Mouse (Mus musculus): ENCODE data around the gene Ppp2r5b. TPM values are rescaled to one million over a fixed set of nuclear protein-coding genes. Genes with fewer than 3 reads are reported as not detected.
A peak's percentile ranks its signal among the peaks of the same experiment; 100 is the strongest.

Gene Ppp2r5b
- polyA plus RNA-seq, 1 experiment from 2014 or later: 41.4 TPM

GRCm38 (mm10) chr19:6278439-6279073 is 42.9 kb upstream of the Ppp2r5b start:
- peaks cover 2% of the 10 kb centered on the region; the same call in 1 of the 2 replicates for H3K36me3 ChIP-seq (ENCODE audit: control insufficient read depth, insufficient read depth, low read length)
- H3K27me3 ChIP-seq (ENCODE audit: control insufficient read depth, insufficient read depth, low read length): no peaks in the 10 kb centered on the region
- DNase-seq (ENCODE audit: low spot score): no peak
- peak overlapping the region; percentile 86 for H3K4me3 ChIP-seq (ENCODE audit: low read depth, low read length)
- H3K4me2 ChIP-seq (ENCODE audit: low read depth, low read length, severe bottlenecking): peak overlapping the region; percentile 95
- no peak for ATAC-seq (replicated peaks; ENCODE audit: low FRiP score)
- peak overlapping the region; percentile 81 for H3K9ac ChIP-seq (ENCODE audit: low read length)
- H3K27ac ChIP-seq (ENCODE audit: low read depth, low read length): no peak overlapping the region
- WGBS: 39% methylated on average over 6 of the region's 6 CpGs
- H3K4me1 ChIP-seq (replicated peaks; ENCODE audit: control insufficient read depth, insufficient read depth, low read length): peaks cover 18% of the 10 kb centered on the region
- no peaks in the 10 kb centered on the region for H3K9me3 ChIP-seq (ENCODE audit: control insufficient read depth, low read length)

- H3K4me2 ChIP-seq (ENCODE audit: low read depth, low read length, severe bottlenecking): peak overlapping the region; percentile 95
- H3K4me3 ChIP-seq (ENCODE audit: low read depth, low read length): peak overlapping the region; percentile 86
- H3K4me1 ChIP-seq (replicated peaks; ENCODE audit: control insufficient read depth, insufficient read depth, low read length): peaks cover 18% of the 10 kb centered on the region
- no peak for ATAC-seq (replicated peaks; ENCODE audit: low FRiP score)
- H3K27ac ChIP-seq (ENCODE audit: low read depth, low read length): no peak overlapping the region
- peak; percentile 58 for DNase-seq (ENCODE audit: low spot score)
- peak overlapping the region; percentile 81 for H3K9ac ChIP-seq (ENCODE audit: low read length)
- no peaks in the 10 kb centered on the region for H3K9me3 ChIP-seq (ENCODE audit: control insufficient read depth, low read length)
- no peaks in the 10 kb centered on the region; the same call in 1 of the 2 replicates for H3K36me3 ChIP-seq (ENCODE audit: control insufficient read depth, insufficient read depth, low read length)
- 10% methylated on average over 10 of the region's 10 CpGs for WGBS
- no peaks in the 10 kb centered on the region for H3K27me3 ChIP-seq (ENCODE audit: control insufficient read depth, insufficient read depth, low read length)
Observed at GRCm38 (mm10) chr19:6277661-6278438, 42.2 kb upstream of the Ppp2r5b start.

GRCm38 (mm10) chr19:6276426-6277421 is 41.1 kb upstream of the Ppp2r5b start, which contains the start of gene Ehd1:
Gene Ehd1, plus strand, starts transcription at chr19:6276725.
- Histone ChIP-seq H3K4me2 (ENCODE audit: low read depth, low read length, severe bottlenecking) (peak within 1 kb of the TSS; percentile 95), H3K9me3 (ENCODE audit: control insufficient read depth, low read length) (no peaks in the 10 kb centered on the region), H3K27ac (ENCODE audit: low read depth, low read length) (peak within 1 kb of the TSS; percentile 66), H3K36me3 (ENCODE audit: control insufficient read depth, insufficient read depth, low read length) (no peaks in the 10 kb centered on the region; the same call in 1 of the 2 replicates), H3K27me3 (ENCODE audit: control insufficient read depth, insufficient read depth, low read length) (no peaks in the 10 kb centered on the region), H3K9ac (ENCODE audit: low read length) (peak within 1 kb of the TSS; percentile 81), H3K4me3 (ENCODE audit: low read depth, low read length) (peak within 1 kb of the TSS; percentile 86), H3K4me1 (replicated peaks; ENCODE audit: control insufficient read depth, insufficient read depth, low read length) (peaks cover 18% of the 10 kb centered on the region)
- ATAC-seq (replicated peaks; ENCODE audit: low FRiP score): peak; percentile 94
- DNase-seq (ENCODE audit: low spot score): peak; percentile 99
- WGBS: under 1% methylated on average over 106 of the region's 106 CpGs

GRCm38 (mm10) chr19:6275740-6276389 is 40.2 kb upstream of the Ppp2r5b start:
- Histone ChIP-seq H3K9ac (ENCODE audit: low read length) (peak overlapping the region; percentile 77), H3K27ac (ENCODE audit: low read depth, low read length) (peak overlapping the region; percentile 66), H3K9me3 (ENCODE audit: control insufficient read depth, low read length) (no peaks in the 10 kb centered on the region), H3K4me3 (ENCODE audit: low read depth, low read length) (peak overlapping the region; percentile 86), H3K4me1 (replicated peaks; ENCODE audit: control insufficient read depth, insufficient read depth, low read length) (peaks cover 18% of the 10 kb centered on the region), H3K4me2 (ENCODE audit: low read depth, low read length, severe bottlenecking) (peak overlapping the region; percentile 95), H3K36me3 (ENCODE audit: control insufficient read depth, insufficient read depth, low read length) (no peaks in the 10 kb centered on the region; the same call in 1 of the 2 replicates), H3K27me3 (ENCODE audit: control insufficient read depth, insufficient read depth, low read length) (no peaks in the 10 kb centered on the region)
- no peak for DNase-seq (ENCODE audit: low spot score)
- WGBS: 7% methylated on average over 15 of the region's 15 CpGs
- ATAC-seq (replicated peaks; ENCODE audit: low FRiP score): no peak; the same call in 1 of the 2 replicates

- Histone ChIP-seq H3K9me3 (ENCODE audit: control insufficient read depth, low read length) (no peaks in the 10 kb centered on the region), H3K27ac (ENCODE audit: low read depth, low read length) (no peak overlapping the region), H3K4me1 (replicated peaks; ENCODE audit: control insufficient read depth, insufficient read depth, low read length) (peaks cover 14% of the 10 kb centered on the region), H3K4me2 (ENCODE audit: low read depth, low read length, severe bottlenecking) (no peak overlapping the region), H3K4me3 (ENCODE audit: low read depth, low read length) (no peak overlapping the region), H3K27me3 (ENCODE audit: control insufficient read depth, insufficient read depth, low read length) (no peaks in the 10 kb centered on the region), H3K9ac (ENCODE audit: low read length) (no peak overlapping the region), H3K36me3 (ENCODE audit: control insufficient read depth, insufficient read depth, low read length) (no peaks in the 10 kb centered on the region)
- DNase-seq (ENCODE audit: low spot score) (no peak), ATAC-seq (replicated peaks; ENCODE audit: low FRiP score) (no peak)
- 92% methylated on average over 13 of the region's 13 CpGs for WGBS
Observed at GRCm38 (mm10) chr19:6273998-6274608, 38.4 kb upstream of the Ppp2r5b start.

- 89% methylated on average over 4 of the region's 4 CpGs for WGBS
- ATAC-seq (replicated peaks; ENCODE audit: low FRiP score): no peak
Observed at GRCm38 (mm10) chr19:6273592-6273991, 37.9 kb upstream of the Ppp2r5b start.

GRCm38 (mm10) chr19:6272738-6273137 is 37.1 kb upstream of the Ppp2r5b start:
- no peak overlapping the region for H3K4me2 ChIP-seq (ENCODE audit: low read depth, low read length, severe bottlenecking)
- H3K27ac ChIP-seq (ENCODE audit: low read depth, low read length): no peak overlapping the region
- H3K9ac ChIP-seq (ENCODE audit: low read length): no peak overlapping the region
- ATAC-seq (replicated peaks; ENCODE audit: low FRiP score): no peak
- peaks cover 7% of the 10 kb centered on the region for H3K4me1 ChIP-seq (replicated peaks; ENCODE audit: control insufficient read depth, insufficient read depth, low read length)
- 90% methylated on average over 4 of the region's 4 CpGs for WGBS
- no peak overlapping the region for H3K4me3 ChIP-seq (ENCODE audit: low read depth, low read length)
- H3K27me3 ChIP-seq (ENCODE audit: control insufficient read depth, insufficient read depth, low read length): no peaks in the 10 kb centered on the region
- DNase-seq (ENCODE audit: low spot score): no peak
- H3K9me3 ChIP-seq (ENCODE audit: control insufficient read depth, low read length): no peaks in the 10 kb centered on the region
- H3K36me3 ChIP-seq (ENCODE audit: control insufficient read depth, insufficient read depth, low read length): no peaks in the 10 kb centered on the region

More at GRCm38 (mm10) chr19:6273592-6273991, 37.9 kb upstream of the Ppp2r5b start:
- H3K9me3 ChIP-seq (ENCODE audit: control insufficient read depth, low read length): no peaks in the 10 kb centered on the region
- H3K9ac ChIP-seq (ENCODE audit: low read length): no peak overlapping the region
- H3K27ac ChIP-seq (ENCODE audit: low read depth, low read length): no peak overlapping the region
- no peaks in the 10 kb centered on the region for H3K27me3 ChIP-seq (ENCODE audit: control insufficient read depth, insufficient read depth, low read length)
- DNase-seq (ENCODE audit: low spot score): no peak
- H3K36me3 ChIP-seq (ENCODE audit: control insufficient read depth, insufficient read depth, low read length): no peaks in the 10 kb centered on the region
- no peak overlapping the region for H3K4me2 ChIP-seq (ENCODE audit: low read depth, low read length, severe bottlenecking)
- H3K4me3 ChIP-seq (ENCODE audit: low read depth, low read length): no peak overlapping the region
- H3K4me1 ChIP-seq (replicated peaks; ENCODE audit: control insufficient read depth, insufficient read depth, low read length): peaks cover 13% of the 10 kb centered on the region

All from forebrain, embryonic 11.5 days (tissue).